In the genomic region with DNA sequence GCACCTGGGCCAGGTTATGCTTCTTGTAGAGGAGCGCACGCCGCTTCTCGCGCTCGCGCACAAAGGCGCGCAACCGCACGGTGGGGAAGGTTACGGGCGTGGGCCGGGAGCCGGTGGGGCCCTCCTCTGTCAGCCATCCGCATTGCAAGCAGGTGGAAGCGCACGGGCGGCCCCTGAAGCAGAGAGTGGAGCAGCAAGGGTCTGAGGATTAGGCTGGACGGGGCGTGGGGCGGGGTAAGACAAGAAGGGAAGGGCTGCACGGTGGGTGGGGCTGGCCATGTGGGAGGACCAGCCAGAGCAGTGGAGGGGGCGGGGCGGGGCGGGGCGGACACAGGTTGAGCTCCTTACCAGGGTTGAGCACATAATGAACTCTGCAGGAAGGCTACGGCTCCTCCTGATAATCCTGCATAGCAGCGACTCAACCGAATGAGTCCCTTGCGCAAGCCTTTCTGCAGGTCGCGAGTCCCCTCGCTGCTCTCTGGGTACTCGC, we compare ENCODE assay signal across 8 mouse cellular contexts. TPM values are rescaled to one million over a fixed set of nuclear protein-coding genes. Genes with fewer than 3 reads are reported as not detected.
DNase-seq lines count a peak whose midpoint lies in the region; ATAC-seq lines count a peak whose summit lies in the region.

No protein-coding gene starts in this region.

- peaks cover 59 to 93% of the 10 kb centered on the region in 2 experiments for H3K4me1 ChIP-seq in heart, embryonic 14.5 days (ENCODE audit: control insufficient read depth in 2 of 2, insufficient read depth in 2 of 2, low read length in 2 of 2)

- WGBS in heart, embryonic 14.5 days: 5% methylated on average over 35 of the region's 35 CpGs

- H3K4me3 ChIP-seq in heart, embryonic 14.5 days (ENCODE audit: control insufficient read depth in 1 of 2, insufficient read depth in 1 of 2, low read depth in 1 of 2, low read length in 2 of 2): peak overlapping the region in 1 of 2 experiments; percentile 29; a peak in 2 of 4 replicates

- DNase-seq in right cerebral cortex, adult 18-20 months: peak; percentile 35
- DNase-seq in right cerebral cortex, postnatal 36 days (ENCODE audit: low spot score in 2 of 2): no peak
- DNase-seq in cerebellum, postnatal 10 days: peak; percentile 75
- peak; percentile 75 for DNase-seq in kidney, postnatal 14 days
- DNase-seq in spleen, postnatal 14 days (ENCODE audit: low spot score in 2 of 2): peak; percentile 35 to 49
- no peak for DNase-seq in ovary, postnatal 10 days (ENCODE audit: low spot score)

- peak overlapping the region; percentile 62 for H3K4me2 ChIP-seq in heart, embryonic 14.5 days (ENCODE audit: low read length)

- H3K9ac ChIP-seq in heart, embryonic 14.5 days (ENCODE audit: low read length): peak overlapping the region; percentile 45; the same call in 1 of the 2 replicates

- peak overlapping the region in 1 of 2 experiments; percentile 97; a peak in 2 of 4 replicates for H3K27ac ChIP-seq in heart, embryonic 14.5 days (replicated peaks in 1 of 2; ENCODE audit: control insufficient read depth in 1 of 2, insufficient read depth in 1 of 2, low read depth in 2 of 2, low read length in 2 of 2)

- H3K36me3 ChIP-seq in heart, embryonic 14.5 days (ENCODE audit: control insufficient read depth, insufficient read depth, low read length): peaks cover 47% of the 10 kb centered on the region

- H3K9me3 ChIP-seq in heart, embryonic 14.5 days (ENCODE audit: control insufficient read depth, low read length): no peaks in the 10 kb centered on the region

- ATAC-seq in heart, embryonic 14.5 days (ENCODE audit: insufficient number of reproducible peaks, insufficient read depth, low FRiP score, low read depth): 0 out of 2 replicates have a peak, but pooled peaks have one; percentile 14
- peak; percentile 67 for ATAC-seq in megakaryocyte, adult 5-6 weeks (ENCODE audit: poor library complexity, severe bottlenecking)

- no peaks in the 10 kb centered on the region for H3K27me3 ChIP-seq in heart, embryonic 14.5 days (ENCODE audit: control insufficient read depth, insufficient read depth, low read length)

RNA-seq across cellular contexts. Expression of a gene that starts 16.5 kb away (rescaled TPM):
- 33.4 and 36.1 TPM in 2 replicates for polyA plus RNA-seq in heart, embryonic 14.5 days (2014; fragmentation: Nextera tagmentation; extraction: Ambion mirVana)
- total RNA-seq in megakaryocyte, adult 5-6 weeks (2015): 22.2 and 26.7 TPM in 2 replicates
- 30.0 and 33.2 TPM in 2 replicates for total RNA-seq in megakaryocyte, adult 5-6 weeks (2017)

RNA-seq across cellular contexts. Expression of a gene that starts 39.9 kb away (rescaled TPM):
- 34.0 and 40.8 TPM in 2 replicates for polyA plus RNA-seq in heart, embryonic 14.5 days (2014; fragmentation: Nextera tagmentation; extraction: Ambion mirVana)
- total RNA-seq in megakaryocyte, adult 5-6 weeks (2015): 20.6 and 24.9 TPM in 2 replicates
- 267 and 273 TPM in 2 replicates for total RNA-seq in megakaryocyte, adult 5-6 weeks (2017)

RNA-seq across cellular contexts. Expression of a gene that starts 39.9 kb away (rescaled TPM):
- polyA plus RNA-seq in heart, embryonic 14.5 days (2014; fragmentation: Nextera tagmentation; extraction: Ambion mirVana): 0.11 and 0.47 TPM in 2 replicates
- not detected in 2 replicates for total RNA-seq in megakaryocyte, adult 5-6 weeks (2015)
- total RNA-seq in megakaryocyte, adult 5-6 weeks (2017): 0.07 TPM in 1 of 2 replicates, not detected in the other

RNA-seq across cellular contexts. Expression of a gene that starts 45.7 kb away (rescaled TPM):
- polyA plus RNA-seq in heart, embryonic 14.5 days (2014; fragmentation: Nextera tagmentation; extraction: Ambion mirVana): 8.9 and 16.0 TPM in 2 replicates
- total RNA-seq in megakaryocyte, adult 5-6 weeks (2015): 4.6 and 6.9 TPM in 2 replicates
- 5.4 and 10.9 TPM in 2 replicates for total RNA-seq in megakaryocyte, adult 5-6 weeks (2017)

RNA-seq across cellular contexts. Expression of a gene that starts 55.7 kb away (rescaled TPM):
- 208 and 213 TPM in 2 replicates for polyA plus RNA-seq in heart, embryonic 14.5 days (2014; fragmentation: Nextera tagmentation; extraction: Ambion mirVana)
- total RNA-seq in megakaryocyte, adult 5-6 weeks (2015): 42.6 and 42.9 TPM in 2 replicates
- total RNA-seq in megakaryocyte, adult 5-6 weeks (2017): 49.7 and 61.7 TPM in 2 replicates

Comparison
In these comparisons a context has a peak if more than half of its experiments do, and no peak if none do; other contexts are left out.
1. DNase-seq: peak in right cerebral cortex, adult 18-20 months (single experiment), cerebellum, postnatal 10 days (2 of 2), kidney, postnatal 14 days (single experiment) and spleen, postnatal 14 days (2 of 2); none in right cerebral cortex, postnatal 36 days (0 of 2) and ovary, postnatal 10 days (single experiment).